Mouse (Mus musculus) lung, postnatal 14 days (tissue): Measurements from ENCODE around the gene Usp12.
A peak's percentile ranks its signal among the peaks of the same experiment; 100 is the strongest.
"Not testable (repeated sequence)": the region's sequence is repeated elsewhere in the genome, so short reads cannot be mapped to it uniquely, and the experiment has no call there.

Experiments used
- DNase-seq: peaks from one replicate; pipeline ENCODE4 v3.0.0; 2021

Gene Usp12

GRCm38 (mm10) chr5:146736348-146736747 is 58.5 kb downstream of the Usp12 start:
- DNase-seq, result no peak

- not testable (repeated sequence) for DNase-seq
Observed at GRCm38 (mm10) chr5:146735054-146735453, 59.8 kb downstream of the Usp12 start.

GRCm38 (mm10) chr5:146733888-146734640 is 60.7 kb downstream of the Usp12 start:
- DNase-seq, result no peak

GRCm38 (mm10) chr5:146733372-146733771 is 61.4 kb downstream of the Usp12 start:
- no peak for DNase-seq

- no peak for DNase-seq
Observed at GRCm38 (mm10) chr5:146727006-146727405, 67.8 kb downstream of the Usp12 start.

- no peak for DNase-seq
Observed at GRCm38 (mm10) chr5:146724956-146725355, 69.8 kb downstream of the Usp12 start.

GRCm38 (mm10) chr5:146723452-146723851 is 71.4 kb downstream of the Usp12 start:
- DNase-seq, result no peak

- no peak for DNase-seq
Observed at GRCm38 (mm10) chr5:146722226-146722625, 72.6 kb downstream of the Usp12 start.

GRCm38 (mm10) chr5:146719584-146720356 is 75.0 kb downstream of the Usp12 start:
- DNase-seq, result no peak

- no peak for DNase-seq
Observed at GRCm38 (mm10) chr5:146713836-146714235, 81.0 kb downstream of the Usp12 start.

GRCm38 (mm10) chr5:146713088-146713487 is 81.7 kb downstream of the Usp12 start:
- no peak for DNase-seq

- no peak for DNase-seq
Observed at GRCm38 (mm10) chr5:146712282-146712918, 82.4 kb downstream of the Usp12 start.

- no peak for DNase-seq
Observed at GRCm38 (mm10) chr5:146709361-146709760, 85.4 kb downstream of the Usp12 start.

GRCm38 (mm10) chr5:146705815-146706408 is 88.9 kb downstream of the Usp12 start:
- peak; percentile 90 for DNase-seq

- DNase-seq, result no peak
Observed at GRCm38 (mm10) chr5:146705411-146705810, 89.4 kb downstream of the Usp12 start.

- DNase-seq, result no peak
Observed at GRCm38 (mm10) chr5:146704241-146704640, 90.6 kb downstream of the Usp12 start.

GRCm38 (mm10) chr5:146703710-146704121 is 91.1 kb downstream of the Usp12 start:
- no peak for DNase-seq

GRCm38 (mm10) chr5:146700099-146700498 is 94.7 kb downstream of the Usp12 start:
- DNase-seq, result no peak

- no peak for DNase-seq
Observed at GRCm38 (mm10) chr5:146699433-146700019, 95.3 kb downstream of the Usp12 start.

- DNase-seq, result no peak
Observed at GRCm38 (mm10) chr5:146695543-146695942, 99.3 kb downstream of the Usp12 start.

GRCm38 (mm10) chr5:146692976-146693361 is 101.8 kb downstream of the Usp12 start:
- no peak for DNase-seq

GRCm38 (mm10) chr5:146692361-146692975 is 102.3 kb downstream of the Usp12 start:
- peak; percentile 63 for DNase-seq
